Mouse (Mus musculus) testis, adult 2 months (tissue): Measurements from ENCODE around the gene Tmed4.

ENCODE experiments used
- CTCF ChIP-seq: fragments of 200-500 bp; IDR thresholded peaks from 2 replicates; pipeline ENCODE4 v1.5.1; 2012; ENCODE audit warnings: low read depth, mild to moderate bottlenecking, inconsistent platforms, low read length, moderate library complexity; ENCODE audit not compliant: control insufficient read depth, insufficient read depth, insufficient replicate concordance
- POLR2A ChIP-seq: fragments of 200-500 bp; IDR thresholded peaks from 2 replicates; pipeline ENCODE4 v1.6.1; 2012; ENCODE audit warnings: low read depth, mild to moderate bottlenecking, inconsistent platforms, low read length, moderate library complexity; ENCODE audit not compliant: control insufficient read depth

DNA sequence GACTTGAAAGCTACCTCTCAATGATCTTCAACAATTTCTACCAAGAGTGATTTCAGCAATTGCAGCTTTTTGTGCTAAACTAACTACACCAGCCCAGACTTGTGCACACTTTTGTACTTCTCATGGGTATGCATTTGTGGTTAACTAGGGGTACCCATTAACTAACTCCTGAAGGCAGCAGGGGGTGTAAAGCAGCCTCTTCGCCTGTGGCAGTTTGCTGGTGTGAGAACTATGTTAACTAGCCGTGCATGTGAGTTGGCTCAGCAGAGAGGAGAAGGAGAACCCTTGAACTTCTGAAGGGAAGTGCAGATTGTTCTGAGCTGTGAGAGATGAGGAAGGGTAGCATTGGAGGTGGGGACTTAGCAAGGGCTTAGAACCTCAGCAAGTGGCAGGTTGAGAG, 28.1 kb upstream of the Tmed4 start:
- TF ChIP-seq CTCF (no peak), POLR2A (no peak)
